Mouse (Mus musculus): Measurements from ENCODE around the gene Mmp20.

The Mmp20 gene

DNA sequence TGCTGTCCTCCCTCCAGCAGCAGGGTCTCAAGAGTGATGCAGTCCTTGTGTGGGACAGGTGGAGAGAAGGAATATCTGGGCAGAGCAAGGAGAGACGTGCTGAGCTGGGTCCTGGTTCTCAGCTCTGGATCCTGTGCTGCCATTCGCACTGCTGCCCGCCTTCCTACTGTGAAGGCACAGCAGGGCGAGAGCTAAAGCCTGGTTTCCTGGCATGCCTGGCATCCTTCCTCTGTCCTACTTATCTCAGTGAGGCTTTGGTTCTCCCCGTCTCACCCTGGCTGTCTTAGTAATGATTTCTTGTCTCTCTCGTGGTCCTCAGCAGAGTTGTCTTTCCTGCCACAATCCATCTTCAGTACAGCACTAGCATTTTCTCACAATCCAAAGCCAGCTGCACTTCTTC lies 61.8 kb downstream of the Mmp20 start:
- no peak for DNase-seq (ENCODE audit: low read depth, low spot score)

DNA sequence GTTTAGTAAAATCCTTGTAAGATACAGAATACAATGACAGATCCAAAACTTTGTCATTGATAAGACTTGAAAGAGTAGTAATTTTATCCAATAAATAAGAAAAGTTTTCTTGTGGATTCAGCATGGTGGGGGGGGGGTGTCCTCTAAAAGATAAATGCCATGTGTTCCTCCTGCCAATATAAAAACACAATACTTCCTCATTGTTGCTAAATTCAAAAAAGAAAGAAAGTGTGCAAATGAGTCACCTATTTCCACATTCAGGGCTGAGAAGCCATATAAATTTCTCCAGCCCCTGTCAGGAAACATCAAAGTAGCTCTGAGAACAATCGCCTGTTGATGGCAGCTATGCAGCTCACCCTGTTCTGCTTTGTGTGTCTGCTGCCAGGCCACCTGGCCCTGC lies 63.8 kb downstream of the Mmp20 start, which contains the start of gene Mmp7:
Mmp7 (plus strand) TSS at position 301 of the 400 bp plus-strand sequence.
- peak; percentile 9 for DNase-seq (ENCODE audit: low read depth, low spot score)

- DNase-seq (ENCODE audit: low read depth, low spot score), result no peak
Observed at GRCm38 (mm10) chr9:7693961-7694360, 65.9 kb downstream of the Mmp20 start.

DNA sequence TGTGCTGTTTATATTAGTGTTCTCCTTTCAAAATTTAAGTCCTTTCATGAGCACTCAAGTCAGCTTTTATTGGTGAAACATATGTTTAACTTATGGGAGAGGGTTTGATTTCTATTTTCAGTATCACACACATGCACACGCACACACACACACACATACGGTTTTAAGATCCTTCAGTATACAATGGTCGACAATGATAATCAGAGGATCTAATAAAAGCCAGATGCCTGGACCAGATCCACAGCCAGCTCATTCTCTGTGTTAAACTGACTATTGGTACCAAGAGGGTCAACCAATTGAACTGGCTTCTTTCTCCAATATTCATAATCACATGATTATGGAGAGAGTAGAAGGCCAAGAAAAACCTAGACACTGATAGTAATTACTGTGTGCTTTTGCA lies 67.6 kb downstream of the Mmp20 start:
- DNase-seq (ENCODE audit: low read depth, low spot score), result no peak

DNA sequence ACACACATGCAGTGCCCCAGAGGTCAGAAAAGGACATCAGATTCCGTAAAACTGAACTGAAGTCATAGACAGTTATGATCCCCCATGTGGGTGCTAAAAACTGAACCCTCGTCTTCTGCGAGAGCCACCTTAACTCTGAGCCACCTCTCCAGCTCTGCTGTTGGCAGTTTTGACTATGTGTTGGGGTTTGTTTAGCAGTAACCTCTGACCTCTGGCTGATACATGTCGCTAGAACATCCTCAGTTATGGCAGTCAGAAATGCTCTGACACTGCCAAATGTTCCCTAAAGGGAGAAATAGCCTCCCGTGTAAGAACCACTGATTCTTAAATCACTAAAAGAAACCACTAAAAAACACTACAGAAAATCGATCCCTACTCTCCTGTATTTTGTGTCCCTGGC lies 80.7 kb downstream of the Mmp20 start:
- DNase-seq (ENCODE audit: low read depth, low spot score), result no peak

- DNase-seq (ENCODE audit: low read depth, low spot score), result peak; percentile 69
Observed at GRCm38 (mm10) chr9:7711196-7711595, 83.2 kb downstream of the Mmp20 start.

DNA sequence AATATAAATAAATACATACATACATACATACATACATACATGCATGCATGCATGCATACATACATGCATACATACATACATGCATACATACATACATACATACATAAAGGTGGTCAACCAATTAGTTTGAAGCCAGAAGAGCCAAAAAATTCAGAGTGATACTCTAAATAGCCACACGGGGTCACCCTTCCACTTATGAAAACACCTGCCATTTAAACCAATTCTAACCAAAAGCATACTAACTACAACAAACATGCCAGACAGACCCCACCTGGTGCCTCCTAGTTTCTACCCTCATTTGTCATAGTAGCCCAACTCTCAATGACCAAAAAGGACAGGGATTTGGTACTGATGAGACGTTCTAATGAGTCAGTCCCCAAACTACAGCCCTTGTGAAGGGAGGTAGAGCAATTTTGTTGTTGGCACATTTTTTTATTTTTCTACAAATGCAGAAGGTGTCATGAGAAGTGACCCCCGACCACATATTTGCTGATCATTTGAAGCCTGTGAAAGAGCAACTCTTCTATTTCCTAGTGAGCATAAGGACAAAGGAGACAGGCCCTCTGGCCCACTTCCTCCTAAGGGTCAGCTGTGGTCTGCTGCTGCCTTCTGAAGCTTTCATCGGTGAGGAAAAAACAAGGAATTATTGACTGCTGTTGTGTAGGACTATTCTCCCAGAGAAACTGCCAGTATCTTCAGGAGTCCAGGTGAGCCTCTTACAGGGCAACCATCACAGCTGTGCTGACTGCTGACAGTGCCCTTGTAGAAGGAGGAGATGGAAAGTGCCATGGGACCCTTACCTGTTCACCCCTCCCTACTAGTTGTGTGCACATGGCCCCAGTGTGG lies 86.3 kb downstream of the Mmp20 start:
- peak; percentile 70 for DNase-seq (ENCODE audit: low read depth, low spot score)

- no peak for DNase-seq (ENCODE audit: low read depth, low spot score)
Observed at GRCm38 (mm10) chr9:7714908-7715175, 86.8 kb downstream of the Mmp20 start.

- no peak for DNase-seq (ENCODE audit: low read depth, low spot score)
Observed at GRCm38 (mm10) chr9:7721543-7721942, 93.5 kb downstream of the Mmp20 start.

All from ZHBTc4 (cell line).